Comparison of ENCODE assay signal across 9 mouse cellular contexts in the genomic region with DNA sequence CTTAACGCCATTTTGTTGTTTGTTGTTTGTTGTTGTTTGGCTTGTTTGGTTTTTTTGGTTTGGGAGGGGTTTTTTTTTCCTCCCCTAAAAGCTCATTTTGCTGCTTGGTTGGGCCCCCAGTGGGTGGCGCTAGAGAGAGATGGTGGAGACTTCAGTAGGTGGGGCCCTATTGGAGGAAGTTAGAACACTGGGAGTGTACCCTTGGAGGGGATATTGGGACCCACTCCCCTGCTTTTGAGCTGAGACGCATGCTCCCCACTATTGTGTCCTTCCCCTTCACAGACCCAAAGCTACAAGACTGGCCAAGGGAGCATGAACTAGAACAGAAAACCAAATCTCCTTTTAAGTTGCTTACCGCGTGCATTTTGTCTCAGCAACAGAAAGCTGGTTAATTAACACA. TPM values are rescaled to one million over a fixed set of nuclear protein-coding genes. Genes with fewer than 3 reads are reported as not detected.
DNase-seq lines count a peak whose midpoint lies in the region; ATAC-seq and TF ChIP-seq lines count a peak whose summit lies in the region.
"Had no signal": no experiment of that assay in that cellular context is flagged by ENCODE, and none has a peak within 500 bp of the region (broad histone marks: within the 10 kb centered on the region; RNA-seq: fewer than 3 reads in every experiment).

No protein-coding gene starts in this region.

- 40% methylated on average over 5 of the region's 5 CpGs for WGBS in forebrain, postnatal 0 days
- 38% methylated on average over 5 of the region's 5 CpGs for WGBS in forebrain, embryonic 15.5 days
- 61% methylated on average over 5 of the region's 5 CpGs for WGBS in kidney, embryonic 15.5 days

- peak; percentile 60 for TF ChIP-seq CTCF in forebrain, postnatal 0 days (IDR thresholded peaks at IDR 0.05; ENCODE audit: low read depth)
- peak; percentile 45; the same call in 1 of the 2 replicates for TF ChIP-seq CTCF in brain, embryonic 14.5 days (IDR thresholded peaks at IDR 0.05; ENCODE audit: borderline replicate concordance, extremely low read depth, insufficient read depth, insufficient read length)

- peak; percentile 41 for DNase-seq in forebrain, postnatal 0 days
- DNase-seq in ovary, postnatal 14 days (ENCODE audit: low spot score), result peak; percentile 44
- DNase-seq in ovary, adult 18-20 months (ENCODE audit: low spot score), result no peak
- DNase-seq in brain, embryonic 14.5 days (ENCODE audit: low read depth), result peak; percentile 42
- DNase-seq in lung, postnatal 4 days, result peak; percentile 39 to 52
- DNase-seq in thymus, postnatal 4 days, result peak; percentile 78

- no peak overlapping the region for H3K9ac ChIP-seq in forebrain, postnatal 0 days
- no peak overlapping the region for H3K9ac ChIP-seq in forebrain, embryonic 15.5 days (replicated peaks)
- H3K9ac ChIP-seq in kidney, embryonic 15.5 days, result no peak overlapping the region
- H3K9ac ChIP-seq: midbrain, embryonic 12.5 days had no signal

- no peaks in the 10 kb centered on the region for H3K36me3 ChIP-seq in forebrain, postnatal 0 days (ENCODE audit: insufficient read depth)
- no peaks in the 10 kb centered on the region for H3K36me3 ChIP-seq in forebrain, embryonic 15.5 days
- H3K36me3 ChIP-seq in kidney, embryonic 15.5 days, result no peaks in the 10 kb centered on the region
- H3K36me3 ChIP-seq: midbrain, embryonic 12.5 days had no signal

- H3K4me1 ChIP-seq in forebrain, postnatal 0 days (ENCODE audit: insufficient read depth), result no peaks in the 10 kb centered on the region
- H3K4me1 ChIP-seq in forebrain, embryonic 15.5 days, result peaks cover 22% of the 10 kb centered on the region
- H3K4me1 ChIP-seq in kidney, embryonic 15.5 days, result peaks cover 43% of the 10 kb centered on the region

- no peak overlapping the region for H3K4me2 ChIP-seq in forebrain, postnatal 0 days (ENCODE audit: low read depth)
- H3K4me2 ChIP-seq in forebrain, embryonic 15.5 days (replicated peaks), result no peak overlapping the region
- H3K4me2 ChIP-seq in kidney, embryonic 15.5 days, result 0 out of 2 replicates have a peak overlapping the region, but pooled peaks have one; percentile 95

- no peak overlapping the region for H3K27ac ChIP-seq in forebrain, postnatal 0 days (ENCODE audit: low read depth, low read length)
- no peak overlapping the region for H3K27ac ChIP-seq in forebrain, embryonic 15.5 days (replicated peaks)
- no peak overlapping the region for H3K27ac ChIP-seq in kidney, embryonic 15.5 days
- H3K27ac ChIP-seq: midbrain, embryonic 12.5 days had no signal

- no peaks in the 10 kb centered on the region for H3K27me3 ChIP-seq in forebrain, postnatal 0 days (ENCODE audit: insufficient read depth, low read length)
- peaks cover 15% of the 10 kb centered on the region; the same call in 1 of the 2 replicates for H3K27me3 ChIP-seq in forebrain, embryonic 15.5 days
- peaks cover 19% of the 10 kb centered on the region for H3K27me3 ChIP-seq in kidney, embryonic 15.5 days

- ATAC-seq in forebrain, postnatal 0 days, result no peak
- ATAC-seq in forebrain, embryonic 15.5 days (replicated peaks), result no peak
- ATAC-seq in kidney, embryonic 15.5 days (replicated peaks; ENCODE audit: low FRiP score), result no peak

- TF ChIP-seq POLR2A in brain, embryonic 14.5 days (IDR thresholded peaks at IDR 0.05; ENCODE audit: borderline replicate concordance, extremely low read depth, insufficient read depth, insufficient read length, poor library complexity, severe bottlenecking), result no peak

- no peak overlapping the region for H3K4me3 ChIP-seq in forebrain, postnatal 0 days (ENCODE audit: low read depth, low read length)
- H3K4me3 ChIP-seq in forebrain, embryonic 15.5 days, result no peak overlapping the region
- H3K4me3 ChIP-seq in kidney, embryonic 15.5 days (replicated peaks), result no peak overlapping the region
- H3K4me3 ChIP-seq: midbrain, embryonic 12.5 days had no signal

- H3K9me3 ChIP-seq in forebrain, postnatal 0 days (ENCODE audit: low read length), result no peaks in the 10 kb centered on the region
- no peaks in the 10 kb centered on the region for H3K9me3 ChIP-seq in forebrain, embryonic 15.5 days
- H3K9me3 ChIP-seq in kidney, embryonic 15.5 days (replicated peaks), result no peaks in the 10 kb centered on the region
- H3K9me3 ChIP-seq: midbrain, embryonic 12.5 days had no signal

RNA-seq across cellular contexts. Expression of a gene that starts 1.1 kb away (rescaled TPM):
- 49.5 and 50.8 TPM in 2 replicates for total RNA-seq in forebrain, postnatal 0 days (2014; rRNA removed)
- 20.3 and 29.9 TPM in 2 replicates for polyA plus RNA-seq in forebrain, postnatal 0 days (2015; fragmentation: Nextera tagmentation; extraction: Ambion mirVana)
- polyA plus RNA-seq in forebrain, embryonic 15.5 days (2015; fragmentation: Nextera tagmentation; extraction: Ambion mirVana), result 11.5 and 12.6 TPM in 2 replicates
- 5.3 and 10.0 TPM in 2 replicates for polyA plus RNA-seq in brain, embryonic 14.5 days (2012; rRNA removed)
- polyA plus RNA-seq in kidney, embryonic 15.5 days (2015; fragmentation: Nextera tagmentation; extraction: Ambion mirVana), result 7.2 and 8.7 TPM in 2 replicates
